Mouse (Mus musculus): ENCODE results near the gene Adamtsl1.

DNA sequence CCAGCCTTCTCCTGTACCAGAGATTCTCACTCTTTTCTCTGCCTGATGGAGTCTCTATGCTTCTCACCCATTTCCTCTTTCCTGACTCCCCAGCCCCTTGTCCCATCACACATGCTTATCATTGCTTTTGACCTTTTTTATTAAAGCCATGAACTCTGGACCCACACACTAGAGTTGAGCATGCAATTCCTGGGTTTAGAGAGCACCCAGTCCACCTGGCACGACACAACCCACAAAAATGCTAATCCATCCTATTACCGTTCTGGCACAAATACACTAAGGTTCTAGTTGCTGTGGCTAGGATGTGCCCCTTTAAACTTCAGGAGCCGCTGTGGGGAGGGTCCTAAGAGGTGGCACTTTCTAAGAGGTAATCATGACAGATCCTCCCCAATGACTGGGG, 921.7 kb downstream of the Adamtsl1 start:
- TF ChIP-seq CTCF (IDR thresholded peaks at IDR 0.05; ENCODE audit: control insufficient read depth, insufficient read depth, low read length) (no peak), POLR2A (IDR thresholded peaks at IDR 0.05; ENCODE audit: borderline replicate concordance, control insufficient read depth, low read depth, low read length) (no peak)

All from bone marrow, adult 2 months (tissue).